Comparison of ENCODE assay signal across 10 mouse cellular contexts in genomic region chr4:120189941-120190340, GRCm38 (mm10). TPM values are rescaled to one million over a fixed set of nuclear protein-coding genes. Genes with fewer than 3 reads are reported as not detected.
A peak's percentile ranks its signal among the peaks of the same experiment; 100 is the strongest.
DNase-seq lines count a peak whose midpoint lies in the region; ATAC-seq and TF ChIP-seq lines count a peak whose summit lies in the region.
"Had no signal": no experiment of that assay in that cellular context is flagged by ENCODE, and none has a peak within 500 bp of the region (broad histone marks: within the 10 kb centered on the region; RNA-seq: fewer than 3 reads in every experiment).

No protein-coding gene starts in this region.

- H3K9ac ChIP-seq in hindbrain, embryonic 14.5 days, result no peak overlapping the region
- no peak overlapping the region for H3K9ac ChIP-seq in lung, postnatal 0 days (replicated peaks; ENCODE audit: low read depth)

- DNase-seq in Muller cell, postnatal 12 days (ENCODE audit: inconsistent ontology term), result peak; percentile 95
- peak; percentile 75 for DNase-seq in cerebellum, postnatal 14 days
- peak; percentile 32 for DNase-seq in hindbrain, embryonic 14.5 days (ENCODE audit: low spot score)
- no peak for DNase-seq in limb, embryonic 10.5 days (ENCODE audit: low spot score)
- DNase-seq in lung, postnatal 0 days (ENCODE audit: low spot score), result no peak
- DNase-seq in thymus, postnatal 10 days (ENCODE audit: low spot score in 2 of 2), result no peak
- no peak for DNase-seq in liver
- DNase-seq in heart, adult 9 months (ENCODE audit: low spot score in 2 of 2), result no peak

- no peak for TF ChIP-seq CTCF in lung, postnatal 0 days (IDR thresholded peaks at IDR 0.05)

- no peaks in the 10 kb centered on the region for H3K9me3 ChIP-seq in hindbrain, embryonic 14.5 days (ENCODE audit: control insufficient read depth, low read length)
- H3K9me3 ChIP-seq in limb, embryonic 10.5 days (replicated peaks), result no peaks in the 10 kb centered on the region
- H3K9me3 ChIP-seq in lung, postnatal 0 days (ENCODE audit: low read length), result no peaks in the 10 kb centered on the region

- no peak overlapping the region for H3K4me3 ChIP-seq in hindbrain, embryonic 14.5 days (replicated peaks; ENCODE audit: low read length)
- H3K4me3 ChIP-seq in limb, embryonic 10.5 days, result no peak overlapping the region
- H3K4me3 ChIP-seq in lung, postnatal 0 days (ENCODE audit: low read depth, low read length), result no peak overlapping the region

- peaks cover 11% of the 10 kb centered on the region; the same call in 1 of the 2 replicates for H3K4me1 ChIP-seq in hindbrain, embryonic 14.5 days (replicated peaks; ENCODE audit: control insufficient read depth, insufficient read depth, low read length)
- peaks cover 25% of the 10 kb centered on the region for H3K4me1 ChIP-seq in limb, embryonic 10.5 days
- no peaks in the 10 kb centered on the region for H3K4me1 ChIP-seq in lung, postnatal 0 days (ENCODE audit: insufficient read depth, low read depth, low read length)

- 25% methylated on average over 2 of the region's 2 CpGs for WGBS in hindbrain, embryonic 14.5 days
- 23% methylated on average over 2 of the region's 2 CpGs for WGBS in limb, embryonic 10.5 days
- 16% methylated on average over 2 of the region's 2 CpGs for WGBS in lung, postnatal 0 days

- ATAC-seq in hindbrain, embryonic 14.5 days (ENCODE audit: low FRiP score), result peak; percentile 49; the same call in 1 of the 2 replicates
- ATAC-seq in lung, postnatal 0 days, result no peak
- ATAC-seq: Patski had no signal

- H3K4me2 ChIP-seq in hindbrain, embryonic 14.5 days (replicated peaks), result no peak overlapping the region
- H3K4me2 ChIP-seq in lung, postnatal 0 days (replicated peaks; ENCODE audit: low read depth, low read length), result no peak overlapping the region

- no peak for TF ChIP-seq EP300 in lung, postnatal 0 days (IDR thresholded peaks at IDR 0.05)

- H3K36me3 ChIP-seq in hindbrain, embryonic 14.5 days (replicated peaks; ENCODE audit: control insufficient read depth, insufficient read depth), result no peaks in the 10 kb centered on the region
- no peaks in the 10 kb centered on the region for H3K36me3 ChIP-seq in limb, embryonic 10.5 days
- no peaks in the 10 kb centered on the region for H3K36me3 ChIP-seq in lung, postnatal 0 days (ENCODE audit: insufficient read depth, low read length)

- H3K27ac ChIP-seq in hindbrain, embryonic 14.5 days, result peak overlapping the region; percentile 1; the same call in 1 of the 2 replicates
- H3K27ac ChIP-seq in limb, embryonic 10.5 days, result peak overlapping the region; percentile 58
- no peak overlapping the region for H3K27ac ChIP-seq in lung, postnatal 0 days (ENCODE audit: low read length)

- 0 out of 2 replicates have a peak, but pooled peaks cover 2% of the 10 kb centered on the region for H3K27me3 ChIP-seq in hindbrain, embryonic 14.5 days (ENCODE audit: control insufficient read depth, insufficient read depth, low read length)
- no peaks in the 10 kb centered on the region for H3K27me3 ChIP-seq in limb, embryonic 10.5 days (ENCODE audit: low read depth, poor library complexity, severe bottlenecking)
- H3K27me3 ChIP-seq in lung, postnatal 0 days (replicated peaks; ENCODE audit: insufficient read depth, low read length), result no peaks in the 10 kb centered on the region
- H3K27me3 ChIP-seq: Patski had no signal

RNA-seq across cellular contexts. Expression of gene Edn2, which starts 28.9 kb away (rescaled TPM):
- not detected in 2 replicates for polyA plus RNA-seq in hindbrain, embryonic 14.5 days (2014; fragmentation: Nextera tagmentation; extraction: Ambion mirVana)
- not detected in 2 replicates for polyA plus RNA-seq in limb, embryonic 10.5 days (2016; fragmentation: Nextera tagmentation; extraction: Ambion mirVana)
- 0.12 and 0.18 TPM in 2 replicates for polyA plus RNA-seq in lung, postnatal 0 days (2015; fragmentation: Nextera tagmentation; extraction: Ambion mirVana)
- polyA plus RNA-seq: liver, adult 2 months; Patski had no signal

Comparison
In these comparisons a context has a peak if more than half of its experiments do, and no peak if none do; other contexts are left out.
1. DNase-seq: peak in Muller cell, postnatal 12 days (single experiment), cerebellum, postnatal 14 days (2 of 2) and hindbrain, embryonic 14.5 days (single experiment); none in limb, embryonic 10.5 days (single experiment), lung, postnatal 0 days (single experiment), thymus, postnatal 10 days (0 of 2), liver (single experiment) and heart, adult 9 months (0 of 2).